Mouse (Mus musculus) left cerebral cortex, postnatal 14 days (tissue): ENCODE data around the gene Crtac1. TPM values are rescaled to one million over a fixed set of nuclear protein-coding genes. Genes with fewer than 3 reads are reported as not detected.

Experiments
- DNase-seq, 2 experiments: peaks; one replicate each; pipeline ENCODE4 v3.0.0; 2021 to 2022; ENCODE audit warnings: low spot score in 2 of 2, mixed read lengths in 1 of 2
- intact Hi-C: fragments of 180-260 bp; cut with DNase I; formaldehyde crosslinking; loops from one replicate; pipeline ENCODE4 v1.15.1; 2025
- long read RNA-seq, 2 experiments: library from polyadenylated mRNA; stranded (forward); transcript quantifications; one replicate each; pipeline ENCODE4 v2.0.0; 2021
- total RNA-seq, 2 experiments: library from RNA; stranded (reverse); gene quantifications; 2 replicates each; pipeline ENCODE4 v1.2.3; 2021

The Crtac1 gene
- 10 to 100 TPM; 77.3 to 88.9 TPM for total RNA-seq
- long read RNA-seq, experiment 1, transcript Crtac1-201 (15 exons, 2,618 nt), result major isoform, 117 of 163 reads
- long read RNA-seq, experiment 1, partial matches to known transcripts, result 12 of 163 reads
- long read RNA-seq, experiment 1, other reads (novel, unspliced or antisense), result 34 of 163 reads
- long read RNA-seq, experiment 2, transcript Crtac1-201 (15 exons, 2,618 nt), result major isoform, 87 of 122 reads
- long read RNA-seq, experiment 2, partial matches to known transcripts, result 17 of 122 reads
- long read RNA-seq, experiment 2, other reads (novel, unspliced or antisense), result 18 of 122 reads

- intact Hi-C loops, result loop anchor here (5.0 kb wide), 2 partner anchors 89 to 114 kb away; no protein-coding TSS in a partner anchor
- peak; percentile 93 for DNase-seq
Measured at GRCm38 (mm10) chr19:42431485-42432190, at the start of gene Crtac1. TSS of gene Crtac1 (minus strand) at chr19:42431783.

- intact Hi-C loops, result no loop called here
- DNase-seq, result no peak
Measured at GRCm38 (mm10) chr19:42478303-42478702, 46.7 kb upstream of the Crtac1 start.

DNA sequence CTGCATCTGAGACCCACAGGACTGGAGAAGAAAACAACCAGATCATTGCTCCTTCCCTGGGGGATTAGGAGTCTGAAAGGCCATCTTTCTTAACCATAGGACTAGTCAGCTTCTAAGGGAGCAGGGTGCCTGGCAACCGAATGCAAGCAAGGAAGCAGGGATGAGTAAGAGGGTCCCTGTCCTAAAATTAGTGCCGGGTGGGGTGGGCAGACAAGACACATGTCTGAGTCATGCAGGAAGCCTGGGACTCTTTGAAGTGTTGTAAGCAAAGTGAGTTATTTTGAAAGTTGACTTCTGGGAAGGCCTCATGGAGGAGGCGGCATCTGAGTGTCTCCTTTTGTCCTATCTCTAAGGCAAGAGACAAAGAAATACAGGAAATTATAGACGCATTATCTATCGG is 46.2 kb upstream of the Crtac1 start:
- DNase-seq, result peak; percentile 35 to 49
- intact Hi-C loops, result no loop called here

DNA sequence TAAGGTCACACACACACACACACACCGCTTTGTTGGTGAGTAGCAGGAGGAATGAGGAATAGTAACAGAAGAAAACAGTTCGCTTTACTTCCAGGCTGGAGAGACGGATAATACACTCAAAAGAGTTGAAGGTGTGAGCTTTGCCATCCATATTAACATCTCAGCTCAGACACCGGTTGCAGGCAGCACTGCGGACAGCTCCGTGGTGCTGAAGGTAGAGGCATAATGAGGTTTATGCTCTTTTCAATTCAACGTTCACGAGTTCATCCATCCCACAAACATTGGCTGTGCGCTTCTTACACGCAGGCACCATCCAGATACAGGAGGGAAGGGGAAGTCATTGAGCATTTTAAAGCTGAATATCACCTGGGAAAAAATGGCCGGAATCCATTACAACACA is 41.2 kb upstream of the Crtac1 start:
- no peak for DNase-seq
- intact Hi-C loops, result no loop called here

DNA sequence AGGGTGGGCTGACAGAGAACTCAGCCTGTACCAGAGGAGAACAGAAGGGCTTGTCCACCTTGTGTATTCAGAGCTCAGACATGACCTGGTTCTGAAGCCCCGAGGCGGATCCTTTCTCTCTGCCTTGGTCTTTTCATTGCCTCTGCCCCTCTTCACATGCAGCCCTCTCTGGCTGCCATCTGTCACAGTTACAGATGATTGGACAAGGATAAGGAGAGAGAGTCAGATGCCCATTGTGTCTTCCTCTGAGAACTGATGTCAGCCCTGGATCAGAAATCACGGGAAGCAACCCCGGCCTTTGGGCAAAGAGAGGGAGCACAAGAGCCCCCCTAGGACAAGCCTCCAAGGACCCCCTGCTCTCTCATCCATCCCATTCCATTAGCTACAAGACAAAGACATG is 40.0 kb upstream of the Crtac1 start:
- no peak for DNase-seq
- intact Hi-C loops, result no loop called here

DNA sequence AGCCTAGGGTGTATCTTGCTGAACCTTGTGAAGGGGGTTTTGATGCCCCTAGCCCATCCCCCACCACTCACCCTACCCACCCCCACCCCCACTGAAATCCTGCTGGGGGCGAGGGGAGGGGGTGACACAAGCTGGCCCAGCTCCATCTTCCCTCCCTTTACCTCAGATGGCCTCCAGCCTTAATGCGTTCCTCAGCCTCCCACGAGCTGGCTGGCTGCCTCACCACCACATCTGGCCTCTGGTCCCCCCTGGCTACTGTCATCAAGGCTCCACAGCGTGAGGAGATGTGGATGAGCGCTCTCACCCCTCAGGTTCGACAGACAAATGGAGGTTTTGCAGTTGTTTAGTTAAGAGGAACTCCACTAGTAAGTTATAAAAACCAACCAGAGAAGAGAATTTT is 30.3 kb upstream of the Crtac1 start:
- intact Hi-C loops, result no loop called here
- DNase-seq, result no peak

- no peak for DNase-seq
- intact Hi-C loops, result no loop called here
Measured at GRCm38 (mm10) chr19:42461353-42461752, 29.8 kb upstream of the Crtac1 start.

GRCm38 (mm10) chr19:42459512-42459911 is 27.9 kb upstream of the Crtac1 start:
- DNase-seq, result no peak
- intact Hi-C loops, result loop anchor here (10.0 kb wide), 1 partner anchor 285 kb away; no protein-coding TSS in a partner anchor

GRCm38 (mm10) chr19:42454481-42455236 is 23.1 kb upstream of the Crtac1 start:
- intact Hi-C loops, result loop anchor here (10.0 kb wide), 1 partner anchor 290 kb away; no protein-coding TSS in a partner anchor
- no peak for DNase-seq

DNA sequence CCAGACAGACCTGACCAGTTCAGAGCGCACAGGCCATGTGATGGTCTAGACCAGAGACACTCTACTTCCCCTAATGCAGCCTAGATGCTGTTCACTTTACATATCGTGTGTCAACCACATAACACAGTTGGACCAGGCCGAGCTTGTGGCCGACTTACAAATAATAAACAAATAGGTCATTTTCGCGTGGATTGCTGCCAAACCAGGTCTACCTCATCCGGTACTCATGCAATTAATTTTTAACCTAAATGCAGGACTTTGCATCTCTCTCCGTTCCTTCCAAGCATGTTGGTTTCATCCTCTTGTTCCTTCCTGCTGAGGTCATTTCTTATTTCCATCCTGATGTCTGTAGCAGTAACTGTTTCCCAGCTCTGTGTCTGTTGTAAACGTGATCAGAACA is 22.4 kb upstream of the Crtac1 start:
- intact Hi-C loops, result loop anchor here (10.0 kb wide), 1 partner anchor 291 kb away; no protein-coding TSS in a partner anchor
- no peak for DNase-seq

GRCm38 (mm10) chr19:42452539-42452938 is 21.0 kb upstream of the Crtac1 start:
- DNase-seq, result no peak

GRCm38 (mm10) chr19:42448539-42448938 is 17.0 kb upstream of the Crtac1 start:
- intact Hi-C loops, result loop anchor here (10.0 kb wide), 1 partner anchor 206 kb away; no protein-coding TSS in a partner anchor
- DNase-seq, result no peak

More at GRCm38 (mm10) chr19:42452539-42452938, 21.0 kb upstream of the Crtac1 start:
- intact Hi-C loops, result loop anchor here (10.0 kb wide), 1 partner anchor 292 kb away; no protein-coding TSS in a partner anchor

GRCm38 (mm10) chr19:42443887-42444409 is 12.4 kb upstream of the Crtac1 start:
- peak; percentile 49 to 58 for DNase-seq
- intact Hi-C loops, result loop anchor here (10.0 kb wide), 1 partner anchor 211 kb away; no protein-coding TSS in a partner anchor

GRCm38 (mm10) chr19:42443266-42443665 is 11.7 kb upstream of the Crtac1 start:
- DNase-seq, result no peak
- intact Hi-C loops, result loop anchor here (10.0 kb wide), 1 partner anchor 212 kb away; no protein-coding TSS in a partner anchor

GRCm38 (mm10) chr19:42442246-42443197 is 10.9 kb upstream of the Crtac1 start:
- intact Hi-C loops, result loop anchor here (10.0 kb wide), 1 partner anchor 212 kb away; no protein-coding TSS in a partner anchor

DNA sequence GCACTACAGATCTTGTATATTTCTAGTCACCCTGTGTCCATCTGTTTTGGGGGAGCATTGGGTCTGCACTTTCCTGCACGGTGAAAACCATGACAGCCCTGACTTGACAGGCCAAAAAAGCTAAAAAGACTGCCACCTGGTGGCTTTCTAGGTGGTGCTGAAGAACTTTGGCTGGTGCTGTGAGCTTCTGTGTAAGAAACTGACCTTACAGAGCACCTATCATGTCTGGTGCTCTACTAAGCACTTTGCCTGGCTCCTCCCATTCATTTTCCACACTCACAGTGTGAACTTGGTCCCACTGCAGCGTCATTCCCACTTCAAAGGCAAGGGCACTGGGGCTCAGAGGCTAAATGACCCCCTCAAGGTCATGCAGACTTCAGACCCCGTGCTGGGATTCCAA is 8.5 kb upstream of the Crtac1 start:
- intact Hi-C loops, result loop anchor here (10.0 kb wide), 1 partner anchor 215 kb away; no protein-coding TSS in a partner anchor
- DNase-seq, result peak in 1 of 2 experiments; percentile 55

More at GRCm38 (mm10) chr19:42442246-42443197, 10.9 kb upstream of the Crtac1 start:
- no peak for DNase-seq

- intact Hi-C loops, result no loop called here
- DNase-seq, result no peak
Measured at GRCm38 (mm10) chr19:42439353-42439752, 7.8 kb upstream of the Crtac1 start.

DNA sequence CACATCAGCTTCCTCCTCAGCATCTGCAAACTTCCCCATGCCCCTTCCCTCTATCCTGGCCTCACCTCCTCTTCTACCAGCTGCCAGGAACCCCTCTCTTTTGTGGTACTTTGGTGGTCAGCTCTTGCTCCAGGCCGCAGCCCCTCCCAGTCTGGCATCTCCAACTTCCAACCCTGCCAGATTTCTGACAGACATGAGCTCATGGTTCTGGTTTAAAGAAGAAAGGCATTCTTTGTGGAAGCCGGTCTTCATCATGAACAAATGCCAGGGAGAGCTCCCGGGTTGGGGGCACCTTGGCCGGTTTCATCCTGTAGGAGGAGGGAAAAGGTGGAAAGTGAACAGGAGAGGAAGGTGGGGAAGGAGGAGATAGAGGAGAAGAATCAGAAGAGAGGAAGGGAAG is 4.0 kb upstream of the Crtac1 start:
- no peak for DNase-seq
- intact Hi-C loops, result no loop called here
